Mouse (Mus musculus): ENCODE results near the gene Eed. TPM values are rescaled to one million over a fixed set of nuclear protein-coding genes. Genes with fewer than 3 reads are reported as not detected.

Eed gene
- total RNA-seq, 2 experiments from 2014 or later, result 32.6 to 34.0 TPM

DNA sequence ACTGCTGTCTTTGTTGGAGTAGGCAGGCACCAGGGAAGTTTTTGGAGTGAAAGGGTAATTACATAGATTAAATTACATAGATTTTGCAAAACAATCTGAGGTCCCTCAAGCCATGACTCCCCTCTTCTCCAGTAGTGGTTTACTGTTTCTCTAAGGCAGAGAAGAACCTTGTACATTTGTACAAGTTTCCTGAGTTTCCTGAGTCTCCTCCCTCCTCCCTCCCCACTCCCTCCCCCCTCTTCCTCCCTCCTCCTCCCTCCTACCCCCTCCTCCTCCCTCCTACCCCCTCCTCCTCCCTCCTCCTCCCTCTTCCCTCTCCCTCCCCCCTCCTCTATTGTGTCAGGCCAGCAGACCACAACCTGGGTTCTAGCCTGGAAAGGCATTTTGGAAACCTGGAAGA, 3.6 kb upstream of the Eed start:
- DNase-seq, result no peak
- intact Hi-C loops (cut with DNase I), result no loop called here

DNA sequence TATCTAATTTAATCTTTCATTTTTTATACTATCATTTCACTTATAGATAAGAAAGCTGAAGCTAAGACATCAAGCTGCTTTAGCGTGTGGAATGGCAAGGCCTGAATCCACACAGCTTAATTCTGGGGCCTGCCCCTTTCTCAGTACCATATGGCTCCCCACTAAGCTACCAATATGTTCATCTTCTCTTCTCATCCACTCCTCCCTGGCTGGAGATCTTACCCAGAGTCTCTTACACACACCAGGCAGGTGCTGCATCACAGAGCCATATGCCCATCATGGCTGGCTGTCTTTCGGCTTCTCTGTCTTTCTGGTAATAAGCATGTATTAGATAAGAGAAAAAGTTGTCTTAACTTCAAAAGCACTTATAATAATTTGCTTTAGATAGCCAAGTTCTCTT, 2.7 kb upstream of the Eed start:
- DNase-seq, result no peak
- intact Hi-C loops (cut with DNase I), result no loop called here

DNA sequence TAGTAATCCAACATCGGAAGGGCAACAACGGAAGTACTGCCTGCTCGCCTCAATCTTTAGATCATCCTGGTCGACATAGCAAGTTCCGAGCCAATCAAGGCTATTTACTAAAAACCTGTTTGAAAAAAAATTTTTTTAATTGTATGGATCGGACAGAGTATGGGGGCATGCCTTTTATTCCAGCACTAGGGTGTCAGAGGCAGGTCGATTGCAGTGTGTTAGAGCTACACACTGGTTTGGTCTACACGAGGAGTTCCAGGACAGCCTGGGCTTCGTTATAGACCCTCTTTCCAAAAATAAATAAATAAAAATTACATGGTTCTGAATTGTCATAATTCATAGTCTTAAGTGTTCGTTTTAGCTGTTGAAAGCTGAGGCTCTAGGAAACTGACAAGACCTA, 774 bp upstream of the Eed start:
- intact Hi-C loops (cut with DNase I), result no loop called here
- DNase-seq, result no peak

DNA sequence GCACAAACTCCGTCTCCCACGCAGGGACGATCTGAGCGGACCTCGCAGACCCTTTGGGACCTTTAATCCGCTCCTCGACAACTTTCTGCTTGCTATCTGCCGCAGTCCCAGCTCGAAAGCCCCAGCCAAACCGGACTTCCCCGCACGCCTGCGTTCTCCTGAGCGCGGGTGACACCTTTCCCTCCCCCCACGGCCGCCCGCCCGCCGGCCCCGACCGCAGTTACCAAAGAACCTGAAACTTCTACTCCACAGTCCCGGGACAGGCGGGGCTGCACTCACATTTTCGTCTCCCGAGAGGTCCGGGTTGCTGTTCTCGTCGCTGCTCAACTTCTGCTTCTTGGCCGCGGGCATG, 674 bp downstream of the Eed start:
- DNase-seq, result no peak
- intact Hi-C loops (cut with DNase I), result no loop called here

DNA sequence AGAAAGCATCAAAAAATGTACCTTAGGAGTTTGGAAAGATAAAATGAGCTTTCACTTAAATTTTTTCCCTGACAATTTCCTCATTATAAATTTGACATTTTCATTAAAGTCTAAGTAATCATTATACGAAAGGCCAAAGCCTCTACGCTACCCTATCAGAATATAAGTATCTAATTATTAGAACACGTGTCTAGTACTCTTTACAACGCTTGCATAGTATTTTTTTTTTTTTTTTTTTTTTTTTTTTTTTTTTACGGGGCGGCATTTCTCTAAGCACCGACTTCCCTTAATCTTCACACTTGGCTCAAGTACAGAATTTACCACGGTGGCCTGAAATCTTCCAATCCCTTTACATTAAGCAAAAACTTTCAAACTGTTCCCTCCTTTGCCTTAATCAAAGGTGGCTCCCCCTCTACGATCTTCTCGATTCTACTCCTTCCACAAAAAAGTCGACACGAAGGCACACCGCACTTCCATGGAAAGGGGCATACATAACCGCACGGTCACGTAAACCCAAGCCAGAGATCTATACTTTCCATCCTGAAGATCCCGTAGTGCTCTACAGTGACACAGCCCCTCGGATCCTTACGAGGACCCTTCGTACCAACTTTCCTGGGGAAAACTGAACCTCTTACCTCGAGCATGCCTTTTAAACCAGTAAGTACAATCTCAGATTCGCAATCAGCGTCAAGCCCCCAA, 1.2 kb downstream of the Eed start:
- intact Hi-C loops (cut with DNase I), result no loop called here
- DNase-seq, result no peak

DNA sequence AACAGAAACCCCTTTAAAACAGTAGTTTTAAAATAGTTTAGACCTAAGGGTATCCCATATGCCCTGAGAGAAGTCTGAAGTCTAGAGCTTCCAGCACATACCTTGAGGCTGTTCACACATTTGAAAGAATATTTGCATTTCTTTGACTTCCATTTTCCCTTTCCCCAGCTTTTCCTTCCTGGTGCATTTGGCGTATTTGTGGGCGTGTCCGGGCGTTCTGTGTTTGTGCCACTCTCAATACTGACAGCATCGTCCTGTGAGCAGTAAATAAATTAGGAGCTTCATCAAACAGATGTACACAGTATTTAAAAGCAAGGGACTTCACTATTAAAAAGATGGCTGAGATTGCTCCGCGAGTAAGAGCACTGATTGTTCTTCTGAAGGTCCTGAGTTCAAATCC, 4.0 kb downstream of the Eed start:
- DNase-seq, result no peak
- intact Hi-C loops (cut with DNase I), result no loop called here

DNA sequence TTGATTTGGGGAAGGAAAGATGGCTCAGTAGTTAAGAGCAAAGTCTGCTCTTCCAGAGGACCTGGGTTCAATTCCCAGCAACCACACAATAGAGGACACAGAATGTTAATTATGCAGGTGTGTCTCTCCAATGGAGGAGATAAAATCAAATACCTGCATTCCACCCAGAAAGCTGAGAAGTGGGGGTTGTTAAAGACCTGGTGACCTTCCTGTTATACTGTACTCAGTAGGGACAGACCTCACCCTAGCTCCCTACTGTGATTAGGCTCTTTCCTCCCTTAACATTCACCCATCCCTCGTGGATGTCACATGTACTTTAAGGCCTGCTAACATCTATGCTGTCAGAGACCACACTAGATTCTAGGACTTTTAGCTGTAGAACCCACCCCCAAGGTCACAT, 5.2 kb downstream of the Eed start:
- intact Hi-C loops (cut with DNase I), result no loop called here
- no peak for DNase-seq

DNA sequence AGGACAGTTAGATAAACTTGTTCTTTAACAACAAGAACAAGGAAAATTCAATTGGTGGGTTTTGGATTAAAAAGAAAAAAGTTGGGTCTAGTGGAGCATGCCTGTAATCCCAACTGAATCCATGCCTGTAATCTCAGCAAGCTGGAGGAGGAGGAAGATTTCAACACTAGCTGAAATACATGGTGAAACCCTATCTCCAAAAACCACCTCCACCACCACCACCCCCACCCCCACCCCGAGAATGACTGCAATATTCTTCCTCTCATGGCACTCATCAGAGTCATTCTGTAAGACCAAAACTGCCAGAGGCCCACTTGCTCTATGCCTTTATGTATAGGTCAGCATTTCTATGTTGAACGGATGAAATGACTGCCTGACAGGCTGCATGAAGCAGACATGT, 13.5 kb downstream of the Eed start:
- no peak for DNase-seq
- intact Hi-C loops (cut with DNase I), result no loop called here

DNA sequence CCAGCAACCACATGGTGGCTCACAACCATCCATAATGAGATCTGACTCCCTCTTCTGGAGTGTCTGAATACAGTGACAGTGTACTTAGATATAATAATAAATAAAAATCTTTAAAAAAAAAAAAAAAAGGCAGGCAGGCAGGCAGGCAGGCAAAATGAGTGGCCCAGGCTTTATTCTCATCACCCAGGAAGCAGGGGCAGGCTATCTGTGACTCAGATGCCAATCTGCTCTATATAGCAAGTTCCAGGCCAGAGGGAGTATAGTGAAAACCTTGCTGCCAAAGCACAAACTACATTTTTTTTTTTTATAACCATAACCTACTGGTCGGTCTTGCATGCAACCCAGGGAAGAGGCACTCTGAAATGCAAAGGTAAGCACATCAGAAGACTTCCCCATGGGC, 14.0 kb downstream of the Eed start:
- DNase-seq, result no peak
- intact Hi-C loops (cut with DNase I), result no loop called here

DNA sequence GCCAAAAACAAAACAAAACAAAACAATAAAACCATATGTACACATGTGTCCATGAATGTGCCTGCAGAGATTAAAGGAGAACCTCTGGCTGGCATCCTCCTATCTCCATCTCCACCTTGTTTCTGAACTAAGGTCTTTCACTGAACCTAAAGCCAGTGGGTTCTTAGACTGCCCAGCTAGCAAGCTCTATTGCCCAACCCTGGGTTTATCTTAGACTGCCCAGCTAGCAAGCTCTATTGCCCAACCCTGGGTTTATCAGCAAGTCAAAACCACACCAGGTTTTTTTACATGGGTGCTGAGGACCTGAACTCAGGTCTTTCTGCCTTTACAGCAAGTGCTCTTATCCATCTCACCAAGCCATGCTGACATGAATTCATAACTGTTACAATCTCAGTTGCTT, 17.6 kb downstream of the Eed start:
- DNase-seq, result no peak
- intact Hi-C loops (cut with DNase I), result no loop called here

DNA sequence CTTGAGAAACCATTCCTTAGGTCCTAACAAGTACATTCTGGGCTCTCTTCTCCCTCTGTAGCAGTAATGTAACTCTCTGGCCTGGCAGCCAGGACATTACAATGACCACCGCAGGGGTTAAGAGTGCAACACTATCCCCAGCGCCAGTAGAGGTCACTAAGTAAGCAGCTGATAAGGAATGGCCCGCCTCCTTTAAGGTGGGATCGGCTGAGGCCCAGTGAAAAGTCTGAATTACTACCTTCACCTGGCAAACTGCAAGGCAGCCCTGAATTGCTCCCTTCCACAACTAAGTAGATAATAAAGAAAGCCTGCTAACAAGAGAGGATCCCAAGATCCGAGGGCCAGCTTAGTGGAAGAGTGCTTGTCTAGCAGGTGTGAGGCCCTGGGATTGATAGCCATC, 23.5 kb downstream of the Eed start:
- DNase-seq, result no peak
- intact Hi-C loops (cut with DNase I), result no loop called here

DNA sequence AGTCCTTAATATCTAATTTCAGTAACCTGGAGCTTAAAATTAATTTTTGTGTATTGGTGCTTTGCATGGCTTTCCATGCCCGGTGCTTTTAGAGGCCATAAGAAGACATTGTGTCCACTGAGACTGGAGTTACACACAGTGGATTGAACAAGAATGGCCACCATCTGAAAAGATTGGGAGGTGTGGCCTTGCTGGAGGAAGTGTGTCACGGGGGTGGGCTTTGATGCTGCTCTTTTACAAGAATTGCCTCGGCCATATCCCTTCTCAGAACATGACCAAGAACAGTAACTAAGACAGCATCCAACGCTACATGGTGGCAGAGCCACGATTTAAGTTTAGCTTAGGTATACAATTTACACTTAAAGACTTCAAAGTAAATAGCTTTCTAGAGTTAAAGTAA, 26.5 kb downstream of the Eed start:
- DNase-seq, result no peak
- intact Hi-C loops (cut with DNase I), result no loop called here

DNA sequence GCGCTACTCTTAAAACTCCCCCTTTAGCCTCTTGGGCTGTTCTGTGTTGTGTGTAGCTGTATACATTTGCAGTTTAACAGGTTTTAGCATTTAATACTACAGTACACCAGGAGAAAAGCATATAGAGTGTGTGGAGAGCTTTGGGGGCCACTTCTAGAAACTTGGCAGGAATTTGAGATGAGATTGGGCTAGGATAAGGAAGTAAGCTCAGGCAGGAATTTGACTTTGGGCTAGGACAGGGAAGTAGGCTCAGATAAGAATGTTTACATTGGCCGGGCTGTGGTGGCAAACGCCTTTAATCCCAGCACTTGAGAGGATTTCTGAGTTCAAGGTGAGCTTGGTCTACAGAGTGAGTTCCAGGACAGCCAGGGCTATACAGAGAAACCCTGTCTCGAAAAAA, 31.4 kb downstream of the Eed start:
- DNase-seq, result no peak
- intact Hi-C loops (cut with DNase I), result no loop called here

DNA sequence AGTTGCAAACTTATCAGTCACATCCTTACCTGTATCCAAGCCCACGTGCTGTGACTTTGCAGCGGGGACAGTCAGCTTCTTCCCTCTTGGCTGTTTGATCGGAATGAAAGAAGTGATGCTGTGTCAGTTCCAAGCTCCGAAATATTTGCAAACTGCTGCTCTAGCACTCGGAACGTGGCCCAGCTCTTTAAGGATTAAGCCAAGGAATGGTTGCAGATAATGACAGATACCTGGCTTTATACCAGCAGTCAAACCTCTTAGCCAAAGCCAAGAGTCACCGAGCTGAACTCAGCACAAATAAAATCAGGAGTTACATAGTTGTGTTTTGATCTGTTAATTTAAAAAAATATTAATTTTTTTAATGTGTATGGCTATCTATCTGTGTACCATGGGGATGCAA, 32.8 kb downstream of the Eed start:
- no peak for DNase-seq
- intact Hi-C loops (cut with DNase I), result no loop called here

DNA sequence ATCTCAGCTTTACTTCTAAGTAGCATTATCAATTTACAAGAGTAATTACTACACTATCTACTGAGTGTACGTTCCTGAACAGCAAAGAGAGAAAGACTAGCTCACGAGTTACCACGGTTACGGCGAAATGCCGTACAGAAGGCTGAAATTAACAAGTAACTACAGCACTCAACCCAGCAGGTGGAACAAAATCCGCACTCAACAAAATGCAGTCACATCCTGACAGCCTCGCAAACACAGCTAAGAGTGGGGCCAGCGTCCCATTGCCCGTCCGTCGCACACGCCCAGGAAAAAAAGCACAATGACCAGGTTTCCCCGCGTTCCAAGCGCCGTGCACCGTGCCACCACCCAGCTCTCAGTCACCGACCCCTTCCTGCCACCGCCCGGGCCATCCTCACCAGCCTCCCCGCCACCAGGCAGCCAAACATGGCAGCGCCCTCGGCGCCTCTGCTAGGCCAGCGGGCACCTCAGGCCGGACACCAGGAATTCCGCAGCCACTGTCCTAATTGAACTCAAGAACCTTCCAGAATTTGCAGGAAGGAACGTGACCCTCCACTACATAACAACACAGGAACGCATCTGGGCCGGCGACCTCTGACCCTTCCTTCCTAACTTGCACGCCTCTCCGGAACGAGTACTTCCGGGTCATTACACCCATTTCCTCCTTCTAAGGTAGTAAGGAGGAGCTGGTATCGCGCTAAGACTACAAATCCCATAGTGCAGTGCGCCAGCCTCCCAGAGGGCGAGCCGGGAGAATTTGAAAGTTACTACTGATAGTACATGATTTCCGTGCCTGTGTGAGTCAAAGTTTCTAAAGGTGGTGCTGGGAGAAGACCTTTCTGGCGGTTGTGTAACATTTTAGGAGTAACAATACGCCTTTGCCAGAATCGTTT, 40.0 kb downstream of the Eed start, which contains the start of gene Hikeshi:
TSS of gene Hikeshi (minus strand) at position 634 of the 893 bp plus-strand sequence.
- DNase-seq, result peak; percentile 92
- intact Hi-C loops (cut with DNase I), result no loop called here

DNA sequence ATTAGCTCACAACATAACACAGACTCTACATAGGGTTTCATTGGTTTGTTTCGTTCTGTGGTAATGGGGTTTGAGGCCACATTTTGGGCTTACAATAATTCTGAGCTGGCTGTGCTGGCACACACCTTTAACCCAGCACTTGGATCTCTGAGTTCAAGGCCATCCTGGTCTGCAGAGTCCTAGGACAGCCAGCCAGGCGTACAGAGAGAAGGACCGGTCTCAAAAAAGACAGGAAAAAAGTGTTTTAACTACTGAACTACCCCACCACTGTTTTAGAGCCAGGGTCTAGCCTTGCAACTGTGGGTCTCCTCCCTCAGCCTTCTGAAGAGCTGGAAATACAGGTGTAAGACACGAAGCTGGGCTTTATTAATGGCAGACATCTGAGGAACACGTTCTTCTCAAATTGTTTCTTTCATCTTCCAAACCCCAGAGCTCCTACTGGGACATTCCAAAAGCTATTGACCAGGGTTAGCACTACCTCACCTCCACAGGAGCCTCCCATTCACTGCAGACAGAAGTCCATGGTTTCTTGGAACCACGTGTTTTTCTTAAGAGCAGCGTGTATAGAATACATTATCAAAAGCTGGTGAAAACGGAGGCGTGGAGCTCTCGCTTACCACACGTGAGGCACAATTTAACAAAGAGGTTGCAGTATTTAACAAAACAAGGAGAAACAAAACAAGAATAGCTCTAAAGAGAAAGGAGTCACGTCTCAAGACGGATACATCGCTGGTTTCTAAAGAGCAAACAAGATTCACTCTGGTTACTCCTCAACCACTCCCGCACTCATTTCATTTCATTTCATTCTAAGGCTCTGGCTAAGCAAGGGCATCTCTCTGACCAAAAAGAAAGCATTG, 41.1 kb downstream of the Eed start:
- no peak for DNase-seq
- intact Hi-C loops (cut with DNase I), result no loop called here

DNA sequence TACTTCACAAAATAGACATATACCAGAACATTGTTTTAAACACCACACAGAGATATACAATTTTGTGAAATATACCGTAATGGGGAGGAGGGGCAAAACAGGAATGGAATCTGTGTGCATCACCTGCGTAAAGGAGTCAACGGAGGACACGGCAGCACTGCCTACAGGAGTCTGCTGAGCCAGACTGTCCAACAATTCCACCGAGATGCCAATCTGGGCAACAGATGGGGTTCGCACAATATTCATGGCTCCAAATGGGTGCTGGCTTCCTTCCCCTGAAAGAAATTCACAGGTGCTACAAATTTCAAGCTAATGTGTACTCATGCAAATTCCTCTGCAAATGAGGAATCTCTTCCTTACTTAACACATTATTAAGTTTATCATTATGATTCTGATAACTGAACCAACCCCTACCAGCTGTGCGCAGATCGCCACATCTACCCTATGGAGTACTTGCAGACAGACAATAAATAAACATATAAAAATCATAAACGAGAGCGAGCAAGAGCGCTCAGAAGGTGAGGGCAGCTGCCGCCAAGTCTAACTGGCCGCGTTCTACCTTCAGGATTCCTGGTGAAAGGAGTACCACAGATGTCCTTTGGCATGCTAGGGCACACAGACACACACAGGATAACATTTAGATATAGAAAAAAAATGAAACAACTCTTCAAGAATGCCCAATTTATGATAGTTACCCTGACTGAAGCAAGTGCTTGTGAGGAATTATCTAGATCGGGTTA, 57.2 kb downstream of the Eed start:
- DNase-seq, result peak; percentile 51
- intact Hi-C loops (cut with DNase I), result no loop called here

DNA sequence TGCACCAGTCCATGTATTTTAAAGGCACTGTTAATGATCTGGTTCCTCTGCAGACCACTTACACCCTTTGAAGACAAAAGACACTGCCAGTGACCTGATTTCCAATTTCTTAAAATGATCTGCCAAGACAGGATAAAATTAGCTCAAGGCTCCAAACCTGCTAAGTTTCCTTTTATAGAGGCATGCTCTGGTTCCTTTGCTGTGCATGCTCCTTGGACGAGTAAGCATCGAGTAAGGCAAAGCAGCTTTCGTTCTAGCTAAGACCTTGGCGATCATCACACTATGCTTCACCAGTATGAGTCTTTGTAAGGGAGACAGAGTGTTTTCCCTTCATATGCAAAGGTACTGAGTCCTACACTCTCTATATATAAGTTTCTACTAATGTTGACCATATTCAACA, 63.0 kb downstream of the Eed start:
- DNase-seq, result no peak
- intact Hi-C loops (cut with DNase I), result no loop called here

DNA sequence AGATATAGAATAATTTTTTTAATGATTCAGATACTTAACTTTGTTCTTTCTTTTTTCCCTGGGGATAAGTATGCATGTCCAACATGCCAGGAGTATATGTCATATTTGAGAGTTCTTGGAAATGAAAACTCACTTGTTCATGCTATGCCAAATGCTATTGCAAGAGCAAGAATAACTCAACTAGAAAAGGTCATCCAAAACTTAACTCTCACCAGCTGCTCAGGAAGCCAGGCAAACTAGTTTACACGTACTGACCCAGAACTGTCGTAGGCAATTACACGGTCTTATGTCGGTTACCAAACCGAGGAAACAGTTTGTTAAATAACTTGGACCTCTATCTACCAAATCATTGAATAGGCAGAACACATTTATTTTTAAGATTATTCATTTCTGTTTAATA, 64.1 kb downstream of the Eed start:
- no peak for DNase-seq

DNA sequence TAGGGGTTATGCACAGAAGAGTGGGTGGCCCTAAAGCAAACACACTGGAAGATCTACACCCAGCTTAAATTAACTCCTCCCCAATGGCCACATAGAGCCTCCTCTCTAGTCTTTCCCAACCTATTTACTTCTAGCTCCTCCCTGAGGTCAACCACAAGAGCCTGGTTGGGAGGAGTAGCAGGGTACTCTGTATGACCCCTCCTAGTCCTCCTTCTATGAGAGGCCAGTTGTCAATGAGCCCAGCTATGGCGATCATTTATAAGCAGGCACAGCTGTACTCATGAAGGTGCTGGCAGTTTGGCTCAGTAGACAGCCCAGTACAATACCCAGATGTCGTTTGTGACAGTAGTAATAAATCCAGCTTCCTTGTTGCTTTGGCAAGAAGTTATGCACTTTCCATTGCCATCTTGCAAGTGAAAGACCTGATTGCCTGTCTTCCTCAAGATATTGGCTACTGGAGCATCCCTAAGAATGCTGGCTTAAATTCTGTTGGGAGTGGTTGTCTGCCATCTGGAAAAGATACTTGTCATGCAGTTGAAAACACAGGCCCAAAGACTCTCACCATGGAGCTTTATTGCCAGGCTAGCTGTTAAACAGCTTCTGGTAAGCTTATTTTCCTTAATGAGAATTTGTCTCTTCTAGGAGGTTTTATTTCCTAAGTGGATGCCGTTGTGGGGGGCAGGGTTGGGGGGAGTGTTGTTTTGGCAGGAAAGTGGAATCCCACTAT, 67.2 kb downstream of the Eed start:
- no peak for DNase-seq
- intact Hi-C loops (cut with DNase I), result no loop called here

More for the DNA sequence above, 64.1 kb downstream of the Eed start:
- intact Hi-C loops (cut with DNase I), result no loop called here

Measured in left cerebral cortex, postnatal 4 days (tissue).